In the genomic region with DNA sequence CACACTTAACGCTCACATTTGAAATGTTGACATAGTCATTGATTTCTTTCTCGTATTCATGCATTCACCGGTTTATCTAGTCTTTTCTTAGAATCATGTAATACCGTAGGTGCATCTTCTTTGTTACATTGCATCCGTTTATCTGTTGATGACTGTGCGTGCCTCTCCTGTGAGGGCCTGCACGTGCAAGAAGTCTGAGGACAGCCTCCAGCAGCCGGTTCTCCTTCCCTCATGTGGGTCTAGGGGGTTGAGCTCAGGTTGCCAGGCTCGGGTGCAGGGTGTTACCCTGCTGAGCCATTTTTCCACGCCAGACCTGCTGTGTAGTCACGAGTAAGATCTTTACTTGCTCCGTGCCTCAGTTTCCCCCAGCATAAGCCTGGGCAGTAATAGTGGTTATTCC, we compare ENCODE assay signal across 8 mouse cellular contexts. TPM values are rescaled to one million over a fixed set of nuclear protein-coding genes. Genes with fewer than 3 reads are reported as not detected.
DNase-seq lines count a peak whose midpoint lies in the region; ATAC-seq lines count a peak whose summit lies in the region.

No protein-coding gene starts in this region.

- no peaks in the 10 kb centered on the region for H3K9me3 ChIP-seq in kidney, embryonic 15.5 days (replicated peaks)
- no peaks in the 10 kb centered on the region for H3K9me3 ChIP-seq in embryonic facial prominence, embryonic 13.5 days
- no peaks in the 10 kb centered on the region for H3K9me3 ChIP-seq in intestine, embryonic 15.5 days
- H3K9me3 ChIP-seq in midbrain, embryonic 15.5 days: no peaks in the 10 kb centered on the region

- peak overlapping the region; percentile 73; the same call in 1 of the 2 replicates for H3K4me3 ChIP-seq in kidney, embryonic 15.5 days (replicated peaks)
- peak overlapping the region; percentile 79 for H3K4me3 ChIP-seq in embryonic facial prominence, embryonic 13.5 days
- H3K4me3 ChIP-seq in intestine, embryonic 15.5 days (replicated peaks): peak overlapping the region; percentile 24; the same call in 1 of the 2 replicates
- no peak overlapping the region for H3K4me3 ChIP-seq in midbrain, embryonic 15.5 days

- ATAC-seq in kidney, embryonic 15.5 days (replicated peaks; ENCODE audit: low FRiP score): no peak
- ATAC-seq in embryonic facial prominence, embryonic 13.5 days (ENCODE audit: insufficient number of reproducible peaks, insufficient read depth, low FRiP score, low TSS enrichment, low read depth): no peak
- no peak for ATAC-seq in intestine, embryonic 15.5 days
- no peak for ATAC-seq in midbrain, embryonic 15.5 days (replicated peaks)

- H3K4me1 ChIP-seq in kidney, embryonic 15.5 days: peaks cover 39% of the 10 kb centered on the region
- peaks cover 56% of the 10 kb centered on the region for H3K4me1 ChIP-seq in embryonic facial prominence, embryonic 13.5 days
- peaks cover 18% of the 10 kb centered on the region for H3K4me1 ChIP-seq in intestine, embryonic 15.5 days (replicated peaks)
- peaks cover 33% of the 10 kb centered on the region for H3K4me1 ChIP-seq in midbrain, embryonic 15.5 days

- H3K27me3 ChIP-seq in kidney, embryonic 15.5 days: no peaks in the 10 kb centered on the region
- no peaks in the 10 kb centered on the region for H3K27me3 ChIP-seq in embryonic facial prominence, embryonic 13.5 days
- no peaks in the 10 kb centered on the region for H3K27me3 ChIP-seq in intestine, embryonic 15.5 days (replicated peaks)
- no peaks in the 10 kb centered on the region for H3K27me3 ChIP-seq in midbrain, embryonic 15.5 days (replicated peaks)

- 76% methylated on average over 12 of the region's 12 CpGs for WGBS in kidney, embryonic 15.5 days
- WGBS in embryonic facial prominence, embryonic 13.5 days: 56% methylated on average over 12 of the region's 12 CpGs
- 60% methylated on average over 12 of the region's 12 CpGs for WGBS in intestine, embryonic 15.5 days
- WGBS in midbrain, embryonic 15.5 days: 77% methylated on average over 12 of the region's 12 CpGs

- 0 out of 2 replicates have a peak overlapping the region, but pooled peaks have one; percentile 3 for H3K27ac ChIP-seq in kidney, embryonic 15.5 days
- peak overlapping the region; percentile 17; the same call in 1 of the 2 replicates for H3K27ac ChIP-seq in embryonic facial prominence, embryonic 13.5 days
- no peak overlapping the region for H3K27ac ChIP-seq in intestine, embryonic 15.5 days
- no peak overlapping the region for H3K27ac ChIP-seq in midbrain, embryonic 15.5 days

- no peak for DNase-seq in kidney, adult 8-10 months
- no peak for DNase-seq in urinary bladder, postnatal 4 days (ENCODE audit: low spot score in 2 of 2)
- no peak for DNase-seq in kidney, adult 18-20 months
- no peak for DNase-seq in right cerebral cortex, postnatal 10 days (ENCODE audit: low spot score in 2 of 2)

- 0 out of 2 replicates have a peak overlapping the region, but pooled peaks have one; percentile 22 for H3K9ac ChIP-seq in kidney, embryonic 15.5 days
- no peak overlapping the region for H3K9ac ChIP-seq in embryonic facial prominence, embryonic 13.5 days
- H3K9ac ChIP-seq in intestine, embryonic 15.5 days: no peak overlapping the region
- H3K9ac ChIP-seq in midbrain, embryonic 15.5 days: no peak overlapping the region

- H3K4me2 ChIP-seq in kidney, embryonic 15.5 days: peak overlapping the region; percentile 65
- peak overlapping the region; percentile 65 for H3K4me2 ChIP-seq in embryonic facial prominence, embryonic 13.5 days
- peak overlapping the region; percentile 74 for H3K4me2 ChIP-seq in intestine, embryonic 15.5 days (replicated peaks)
- peak overlapping the region; percentile 52; the same call in 1 of the 2 replicates for H3K4me2 ChIP-seq in midbrain, embryonic 15.5 days

- 0 out of 2 replicates have a peak, but pooled peaks cover 2% of the 10 kb centered on the region for H3K36me3 ChIP-seq in kidney, embryonic 15.5 days
- peaks cover 2% of the 10 kb centered on the region; the same call in 1 of the 2 replicates for H3K36me3 ChIP-seq in embryonic facial prominence, embryonic 13.5 days
- no peaks in the 10 kb centered on the region for H3K36me3 ChIP-seq in intestine, embryonic 15.5 days
- H3K36me3 ChIP-seq in midbrain, embryonic 15.5 days (replicated peaks): no peaks in the 10 kb centered on the region

RNA-seq across cellular contexts. Expression of gene Slc13a4, which starts 52.9 kb away (rescaled TPM):
- 0.18 and 0.32 TPM in 2 replicates for polyA plus RNA-seq in kidney, embryonic 15.5 days (2015; fragmentation: Nextera tagmentation; extraction: Ambion mirVana)
- polyA plus RNA-seq in embryonic facial prominence, embryonic 13.5 days (2015; fragmentation: Nextera tagmentation; extraction: Ambion mirVana): 0.19 and 0.58 TPM in 2 replicates
- 0.54 and 0.71 TPM in 2 replicates for polyA plus RNA-seq in intestine, embryonic 15.5 days (2015; fragmentation: Nextera tagmentation; extraction: Ambion mirVana)
- polyA plus RNA-seq in midbrain, embryonic 15.5 days (2015; fragmentation: Nextera tagmentation; extraction: Ambion mirVana): 11.2 and 11.6 TPM in 2 replicates

Comparison
In these comparisons a context has a peak if more than half of its experiments do, and no peak if none do; other contexts are left out.
1. H3K27ac ChIP-seq: peak in kidney, embryonic 15.5 days (single experiment) and embryonic facial prominence, embryonic 13.5 days (single experiment); none in intestine, embryonic 15.5 days (single experiment) and midbrain, embryonic 15.5 days (single experiment).
2. Peak in every context shown above with its lines, with median percentiles within 50 percentile points of each other: H3K4me2 ChIP-seq.